Mouse (Mus musculus) heart, adult 9 months (tissue): ENCODE measurements at regions not wholly inside any gene's neighbourhood (a gene's known extent, or its start where the extent isn't known, plus 50 kb on each side); places are given as distances from the start of the nearest gene placed in this dataset.

ENCODE experiments used
- DNase-seq, 2 experiments: peaks; one replicate each; pipeline ENCODE4 v3.0.0; 2022; ENCODE audit warnings: low spot score in 2 of 2

DNA sequence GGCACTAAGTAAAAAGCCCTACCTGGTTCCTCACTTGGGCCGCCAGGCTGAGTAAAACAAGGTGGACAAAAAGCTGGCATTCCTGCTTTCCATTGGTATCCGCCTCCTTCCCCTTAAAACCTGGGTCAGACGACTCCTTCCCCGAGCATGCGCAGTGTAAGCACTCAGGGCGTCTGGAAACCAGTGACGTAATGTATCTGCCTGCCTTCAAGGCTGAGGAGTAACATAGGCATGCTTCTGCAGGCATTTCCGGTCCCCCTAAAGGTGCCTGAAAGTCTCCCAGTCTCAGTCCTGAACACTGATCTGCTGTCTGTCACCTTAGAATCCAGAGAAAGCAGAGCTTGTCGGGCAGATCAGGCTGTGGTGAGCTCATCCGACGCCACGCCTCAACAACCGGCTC lies 140.7 kb downstream of the Cd24a start:
- no peak for DNase-seq

DNA sequence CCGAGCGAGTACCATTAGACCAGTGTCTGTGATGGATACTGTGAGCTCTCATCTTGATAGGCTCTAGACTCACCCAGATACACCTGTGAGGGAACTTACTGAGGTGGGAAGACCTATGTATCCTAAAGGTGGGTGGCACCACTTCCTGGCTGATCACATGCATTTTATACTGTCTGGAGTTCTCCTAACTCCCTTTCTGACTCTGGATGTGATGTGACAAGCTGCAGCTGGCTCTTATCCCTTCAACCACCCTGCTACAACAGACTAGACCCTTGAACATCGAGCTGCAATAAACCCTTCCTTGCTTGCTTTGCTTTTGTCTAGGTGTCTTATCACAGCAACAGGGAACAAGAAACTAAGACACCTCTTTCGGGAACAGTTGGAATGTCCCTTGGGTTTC lies 143.3 kb downstream of the Cd24a start:
- DNase-seq = no peak

DNA sequence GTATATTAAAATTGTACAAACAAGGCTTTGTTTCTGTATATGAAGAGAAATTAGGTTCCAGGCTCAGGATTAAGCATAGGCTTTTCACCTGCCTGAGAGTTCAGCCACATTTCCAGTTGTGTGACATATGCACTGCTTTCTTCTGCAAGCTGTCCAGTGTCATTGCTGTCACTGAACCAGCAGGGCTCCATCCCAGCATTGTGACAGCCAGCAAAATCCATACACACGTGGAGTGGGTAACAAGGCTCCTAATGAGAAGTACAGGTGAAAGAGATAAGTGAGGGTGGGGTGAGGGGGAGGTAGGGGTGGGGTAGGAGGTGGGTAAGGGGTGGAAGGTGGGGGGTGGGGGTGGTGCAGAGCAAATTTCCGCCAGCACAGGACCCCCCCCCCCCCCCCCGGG lies 144.1 kb downstream of the Cd24a start:
- no peak for DNase-seq

DNA sequence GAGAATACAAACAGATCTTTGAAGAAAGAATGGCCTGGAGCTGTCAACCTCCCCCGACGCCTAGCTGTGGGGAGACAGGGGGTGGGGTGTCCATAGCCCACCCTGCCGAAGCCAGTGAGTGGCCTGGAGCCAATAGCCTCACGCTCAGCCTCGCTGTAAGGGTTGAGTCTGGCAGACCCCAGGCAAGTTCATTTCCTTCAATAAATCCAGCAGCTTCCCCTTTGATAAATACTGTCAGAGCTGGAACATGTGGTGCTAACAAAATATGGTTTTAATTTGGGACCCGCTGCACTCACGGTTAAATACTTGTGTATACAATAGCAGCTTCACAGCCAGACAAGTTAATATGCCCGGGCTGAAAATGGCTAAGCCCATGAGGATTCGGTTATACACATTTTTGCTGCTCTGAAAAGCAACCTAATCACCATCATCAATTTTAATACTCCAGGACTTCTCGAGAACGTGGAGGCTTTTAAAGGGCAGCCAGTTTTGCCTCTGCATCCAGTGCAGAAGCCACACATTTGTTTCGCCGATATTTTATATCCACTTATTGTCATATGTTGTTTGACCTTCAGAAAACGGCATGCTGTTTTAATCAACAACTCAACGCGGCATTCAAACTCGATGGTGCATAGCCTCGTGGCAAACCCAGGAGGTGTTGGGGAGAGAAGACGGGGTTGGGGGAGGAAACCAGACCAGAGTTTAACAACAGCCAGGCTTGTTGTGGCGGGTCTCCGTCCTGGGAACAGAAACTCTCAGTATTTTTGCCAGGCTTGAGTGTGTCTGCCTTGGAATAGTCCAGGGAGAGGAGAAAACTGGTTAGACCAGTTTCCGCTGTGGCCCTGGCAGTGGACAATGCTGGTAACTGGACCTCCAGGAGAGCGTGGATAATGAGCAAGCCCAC lies 144.9 kb downstream of the Cd24a start:
- no peak for DNase-seq

DNA sequence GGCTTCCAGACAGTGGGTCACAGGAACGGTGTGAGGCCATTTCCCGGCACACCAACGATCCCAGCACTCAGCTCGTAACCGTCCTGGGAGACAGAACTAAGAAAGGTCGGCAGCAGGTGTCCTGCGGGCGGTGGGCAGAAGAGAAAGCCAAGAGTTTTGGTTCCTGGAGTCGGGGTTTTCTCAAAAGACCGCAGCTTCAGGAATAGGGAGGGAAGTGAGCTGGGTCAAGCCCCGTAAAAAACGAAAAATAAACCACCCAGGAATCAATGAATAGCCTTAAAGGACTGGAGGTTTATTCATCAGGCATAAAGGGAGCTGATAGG lies 145.5 kb downstream of the Cd24a start:
- DNase-seq = no peak

DNA sequence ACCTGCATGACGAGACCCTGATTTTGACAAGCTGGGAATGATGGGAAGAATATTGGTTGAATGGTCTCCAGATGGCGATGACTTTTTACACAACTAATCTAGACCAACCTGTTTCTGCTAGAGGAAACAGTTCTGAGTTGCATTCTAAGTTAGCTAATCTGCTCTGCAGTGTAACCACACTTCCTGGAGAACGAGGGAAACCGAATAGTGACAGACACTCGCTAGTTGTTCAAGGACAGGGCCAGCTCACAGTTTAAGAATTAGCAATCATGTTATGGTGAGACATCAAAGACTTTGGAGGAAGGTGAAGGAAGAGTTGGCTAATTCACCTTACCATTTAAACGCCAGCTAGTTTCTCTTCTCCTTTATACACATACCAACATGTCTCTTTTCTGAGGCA lies 149.7 kb downstream of the Cd24a start:
- DNase-seq = no peak

DNA sequence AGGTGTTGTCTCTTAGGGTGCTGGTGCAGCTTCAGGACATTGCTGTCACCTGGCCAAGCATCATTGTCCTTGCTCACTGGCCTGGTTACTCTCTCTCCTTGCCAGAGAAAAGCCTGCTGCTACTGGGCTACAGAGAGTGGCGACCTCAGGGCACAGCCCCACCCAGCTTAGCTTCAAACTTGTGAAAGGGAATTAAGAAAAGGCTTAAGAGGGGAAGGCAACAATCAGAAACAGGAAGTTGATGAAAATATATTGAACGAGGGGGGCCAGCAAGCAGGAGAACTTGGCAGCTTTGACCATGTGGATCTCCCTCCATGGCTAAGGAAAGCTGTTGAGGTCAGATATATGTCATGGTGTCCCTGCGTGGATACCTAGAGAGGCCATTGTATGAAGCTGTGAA lies 151.1 kb downstream of the Cd24a start:
- no peak for DNase-seq

DNA sequence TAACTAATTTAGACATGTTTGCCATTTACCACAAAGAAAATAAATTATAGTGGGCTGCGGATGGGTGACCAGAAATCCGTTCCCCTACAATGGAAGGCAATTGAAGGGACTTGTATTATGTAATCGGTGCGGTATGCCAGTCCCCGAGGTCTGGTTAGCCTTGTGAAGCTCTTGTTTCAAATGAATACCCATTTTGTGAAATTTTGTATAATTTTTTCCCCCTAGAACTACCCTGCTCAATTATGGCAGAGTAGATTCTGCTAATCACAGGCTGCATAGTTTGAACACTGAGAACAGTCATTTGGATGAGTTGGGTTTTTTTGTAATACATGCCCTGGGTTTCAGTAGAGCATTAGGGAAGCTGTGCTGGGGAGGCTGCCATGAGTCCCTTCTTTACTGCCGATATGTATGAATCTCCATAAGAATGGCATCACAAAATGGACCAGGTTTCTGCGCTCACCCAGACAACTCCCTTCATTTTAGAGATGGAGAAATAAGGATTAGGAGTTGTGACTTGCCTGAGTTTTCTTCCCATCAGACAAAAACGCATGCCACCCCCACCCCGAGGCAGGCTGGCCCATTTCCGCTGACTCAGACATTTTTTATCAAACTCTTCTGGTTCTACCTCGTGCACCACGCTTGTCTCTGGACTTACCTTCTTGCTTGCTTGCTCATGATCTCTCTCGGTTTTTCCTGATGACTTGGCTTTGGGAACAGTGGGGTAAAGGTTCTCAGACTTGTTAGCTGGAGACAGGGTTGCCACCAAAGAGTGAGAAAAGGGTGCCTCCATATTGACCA lies 155.7 kb downstream of the Cd24a start:
- DNase-seq = no peak

DNA sequence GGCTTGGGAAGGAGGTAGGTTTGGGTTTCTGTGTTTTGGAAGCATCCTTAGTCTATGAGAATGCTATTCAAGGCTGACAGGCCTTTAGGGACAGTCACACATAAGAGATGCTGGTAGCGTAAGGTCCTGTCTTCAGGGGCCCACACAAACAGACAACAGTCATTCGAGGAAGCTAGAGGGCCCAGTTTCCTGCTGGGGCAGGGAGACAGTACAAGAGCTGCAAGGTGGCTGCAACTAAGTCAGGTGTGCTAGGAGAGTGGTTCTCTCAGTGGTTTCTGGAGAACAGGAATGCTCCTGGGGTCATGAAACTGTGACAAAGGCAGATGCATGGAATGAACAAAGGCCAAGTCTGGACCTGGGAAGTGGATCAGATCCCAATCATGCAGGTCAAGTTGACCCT lies 161.1 kb downstream of the Cd24a start:
- no peak for DNase-seq

DNA sequence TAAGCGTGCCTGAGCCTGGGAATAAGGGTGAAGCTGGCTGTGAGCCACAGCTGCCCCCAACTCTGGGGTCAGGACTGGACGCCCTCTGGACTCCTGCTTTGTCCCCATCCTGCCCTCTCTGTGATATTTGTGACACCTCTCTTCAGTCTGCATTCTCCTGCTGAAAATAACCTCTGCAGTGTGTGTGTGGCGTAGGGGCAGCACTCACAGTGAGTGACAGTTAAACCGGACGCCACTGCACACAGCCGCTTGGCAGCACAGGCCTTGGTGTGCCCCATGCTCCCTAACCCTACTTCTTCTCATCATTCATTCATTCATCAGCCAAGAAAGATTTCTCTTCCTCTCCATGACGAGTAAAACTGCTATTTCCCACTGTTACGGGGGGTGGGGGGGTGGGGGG lies 161.6 kb downstream of the Cd24a start:
- DNase-seq = no peak

DNA sequence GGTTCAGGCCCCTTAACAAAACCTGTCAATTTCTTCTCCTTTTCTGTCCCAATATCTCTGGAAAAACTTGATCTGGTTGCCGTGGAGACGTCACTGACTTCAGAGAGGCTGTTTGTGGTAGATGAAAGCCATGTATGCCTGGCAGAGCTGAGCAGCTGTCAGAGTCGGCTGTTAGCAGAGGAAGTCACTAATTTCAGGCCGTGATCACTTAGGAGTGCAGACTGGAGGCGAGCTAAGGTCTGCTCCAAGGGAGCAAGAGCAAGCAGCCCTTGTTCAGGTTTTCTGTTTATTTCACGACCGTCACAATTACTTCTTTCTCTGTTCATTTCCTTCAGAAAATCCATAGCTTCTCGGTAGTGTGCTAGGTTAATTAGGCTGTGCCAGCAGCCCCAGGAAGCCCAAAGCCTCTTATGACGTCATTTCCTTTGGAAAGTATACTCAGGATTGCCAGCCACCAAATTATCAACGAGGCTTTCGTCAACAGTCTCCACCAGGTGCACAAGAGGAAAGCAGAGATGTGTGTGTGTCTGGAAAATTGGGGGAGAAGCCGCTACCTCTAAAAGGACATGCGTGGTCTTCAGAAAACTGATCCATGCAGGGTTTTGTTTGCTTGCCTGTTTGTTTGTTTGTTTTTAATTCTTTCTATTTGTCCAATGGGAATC lies 161.2 kb downstream of the Qrsl1 start:
- no peak for DNase-seq

DNA sequence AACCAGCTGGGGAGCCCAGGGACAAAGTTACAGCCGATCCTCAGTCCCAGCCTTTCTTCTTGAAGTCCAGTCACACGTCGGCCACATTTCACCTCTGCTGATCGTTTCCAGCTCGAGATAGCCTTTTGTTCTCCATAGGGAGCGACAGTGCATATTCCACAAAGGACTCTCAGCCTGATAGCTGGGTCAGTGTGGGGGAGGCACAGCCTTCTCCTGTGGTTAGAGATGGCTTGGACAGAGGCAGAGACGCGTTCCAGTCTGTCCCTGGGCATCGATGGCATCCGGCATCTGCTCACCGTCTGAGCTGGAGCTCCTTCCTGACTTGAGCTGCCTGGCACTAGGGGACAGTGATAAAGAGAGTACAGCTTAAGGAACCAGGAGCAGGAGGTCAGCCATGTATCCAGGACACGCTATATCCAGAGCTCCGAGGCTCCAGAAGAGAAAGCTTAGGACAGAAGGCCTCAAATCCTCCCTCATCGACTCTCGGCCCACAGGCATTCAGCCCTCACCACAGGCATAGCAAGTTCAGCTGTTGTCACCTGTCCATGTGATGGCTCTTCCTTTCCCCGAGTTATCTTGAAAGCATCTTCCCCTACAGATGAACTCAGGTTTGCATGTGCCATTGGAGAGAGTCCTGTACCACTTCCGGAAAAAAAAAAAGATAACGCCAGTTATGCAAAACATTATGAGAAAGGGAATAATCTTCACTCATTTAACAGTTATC lies 160.0 kb downstream of the Qrsl1 start:
- no peak for DNase-seq

DNA sequence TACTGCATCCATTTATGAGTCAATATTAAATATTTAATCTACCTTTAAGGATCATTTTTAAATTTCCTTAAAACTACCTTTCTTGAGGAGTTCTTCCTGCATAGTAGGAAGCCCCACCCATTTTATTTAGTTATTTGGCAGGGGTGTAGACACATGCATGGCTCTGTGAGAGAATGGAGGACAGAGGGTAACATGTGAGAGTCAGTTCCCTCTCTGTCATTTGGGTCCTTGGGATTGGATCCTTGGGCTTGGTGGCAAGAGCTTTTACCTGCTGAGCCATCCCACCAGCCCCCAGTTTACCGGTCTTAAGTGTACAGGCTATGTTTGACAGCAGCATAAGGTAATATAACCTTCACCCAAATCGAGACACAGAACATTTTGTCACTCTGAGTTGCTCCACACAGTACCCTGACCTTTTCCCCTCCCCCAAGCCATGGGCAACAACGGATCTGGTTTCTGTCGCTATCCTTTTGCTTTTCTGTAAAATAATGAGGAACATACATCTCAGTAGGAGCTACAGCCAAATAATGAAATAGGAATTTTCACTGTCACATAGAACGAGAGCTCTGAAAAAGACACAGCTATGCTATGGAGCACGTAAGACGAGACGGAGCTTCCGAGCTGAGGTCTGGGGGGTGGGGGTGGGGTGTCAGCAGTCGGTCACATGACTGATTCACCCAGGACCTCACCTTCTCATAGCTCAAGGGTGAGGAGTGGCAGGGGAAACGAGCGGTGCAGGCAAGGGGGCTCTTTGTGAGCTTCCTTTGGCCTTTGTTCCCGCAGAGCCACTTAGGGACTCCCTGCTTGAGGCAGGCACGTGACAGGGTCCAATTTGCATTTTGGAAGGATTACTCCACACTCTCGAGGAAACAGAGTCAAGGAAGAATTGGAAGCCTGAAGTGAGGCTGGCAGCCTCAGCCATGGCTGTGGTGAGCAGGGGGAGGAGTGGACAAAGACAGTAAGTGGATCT lies 159.2 kb downstream of the Qrsl1 start:
- DNase-seq = no peak

DNA sequence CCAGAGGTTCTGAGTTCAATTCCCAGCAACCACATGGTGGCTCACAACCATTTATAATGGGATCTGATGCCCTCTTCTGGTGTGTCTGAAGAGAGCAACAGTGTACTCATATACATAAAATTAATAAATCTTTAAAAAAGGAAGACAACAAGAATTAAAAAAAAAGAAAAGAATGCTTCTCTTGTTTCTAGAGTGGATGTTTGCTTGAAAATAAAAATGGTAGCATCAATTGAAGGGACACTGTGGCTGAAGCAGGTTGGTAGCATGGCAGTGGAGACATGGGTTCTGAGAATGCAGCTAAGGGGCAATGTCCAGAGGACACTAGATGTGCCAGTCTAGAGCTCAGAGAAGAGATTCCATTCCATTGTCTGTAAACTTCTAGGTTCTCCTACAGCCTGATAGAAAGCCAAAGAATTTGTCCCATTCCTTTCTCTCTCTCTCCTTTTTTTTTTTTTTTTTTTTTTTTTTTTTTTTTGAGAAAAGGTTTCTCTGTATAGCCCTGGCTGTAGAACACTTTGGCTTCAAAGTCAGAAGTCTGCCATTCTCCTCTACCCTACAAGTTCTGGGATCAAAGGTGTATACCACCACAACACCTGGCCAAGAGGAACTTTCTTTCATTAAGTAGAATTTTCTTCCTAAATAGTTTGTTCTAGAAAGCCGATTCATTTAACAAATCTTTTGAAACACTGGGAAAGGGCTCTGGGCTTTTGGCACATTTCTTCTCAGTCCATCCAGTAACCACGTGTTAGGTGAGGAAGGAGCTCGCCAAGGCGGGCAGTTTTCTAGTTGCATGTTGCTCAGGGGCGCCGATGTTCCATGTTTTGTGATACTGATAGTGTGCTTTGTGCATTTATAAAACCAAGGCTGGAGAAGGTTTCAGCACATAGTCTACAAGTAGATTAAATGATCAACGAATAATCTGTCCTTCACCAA lies 158.1 kb downstream of the Qrsl1 start:
- no peak for DNase-seq

DNA sequence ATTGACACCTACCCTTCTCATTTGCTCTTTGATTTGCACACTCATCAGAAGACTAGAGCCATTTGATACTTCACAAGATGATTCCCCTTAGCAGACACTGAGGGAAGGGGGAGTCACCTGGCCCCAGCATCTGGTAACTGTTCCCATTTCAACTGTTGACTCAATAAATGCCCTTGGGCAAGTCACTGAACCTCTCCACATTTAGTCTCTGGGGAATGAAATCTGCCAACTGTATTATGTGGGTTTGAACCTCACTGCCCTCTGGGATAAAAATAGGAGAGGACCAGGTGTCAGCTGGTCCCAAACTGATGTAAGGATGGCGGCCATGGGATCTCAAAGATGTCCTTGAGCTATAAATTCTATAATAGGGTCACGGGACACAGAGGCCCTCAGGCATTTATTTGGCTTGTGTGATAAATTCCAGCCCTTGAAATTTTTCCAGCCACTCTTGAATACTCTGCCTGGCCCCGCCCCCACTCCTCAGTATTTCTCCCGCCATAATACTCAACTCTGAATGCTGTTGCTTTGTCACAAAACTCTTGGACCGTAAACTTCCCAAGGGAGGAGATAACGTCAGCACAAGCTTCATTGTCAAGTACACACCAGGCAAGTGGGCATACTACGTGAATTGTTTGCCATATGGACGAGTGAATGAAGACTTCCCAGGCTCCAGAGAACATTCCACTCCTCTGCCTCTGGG lies 155.5 kb downstream of the Qrsl1 start:
- no peak for DNase-seq

DNA sequence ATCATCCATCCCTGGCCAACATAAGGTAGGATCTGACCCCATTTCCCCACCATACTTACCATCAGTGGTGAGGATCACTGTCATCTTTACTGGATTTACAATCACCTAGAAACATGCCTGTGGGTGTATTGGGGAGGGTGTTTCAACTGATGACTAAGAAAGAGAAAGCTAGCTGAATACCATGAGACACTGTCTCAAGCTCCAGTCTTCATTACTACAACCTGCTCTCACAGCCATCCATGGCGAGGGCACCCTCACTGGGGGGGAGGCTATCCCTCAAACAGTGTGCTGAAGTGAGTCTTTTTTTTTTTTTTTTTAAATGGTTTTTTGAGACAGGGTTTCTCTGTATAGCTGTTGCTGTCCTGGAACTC lies 154.9 kb downstream of the Qrsl1 start:
- DNase-seq = no peak

DNA sequence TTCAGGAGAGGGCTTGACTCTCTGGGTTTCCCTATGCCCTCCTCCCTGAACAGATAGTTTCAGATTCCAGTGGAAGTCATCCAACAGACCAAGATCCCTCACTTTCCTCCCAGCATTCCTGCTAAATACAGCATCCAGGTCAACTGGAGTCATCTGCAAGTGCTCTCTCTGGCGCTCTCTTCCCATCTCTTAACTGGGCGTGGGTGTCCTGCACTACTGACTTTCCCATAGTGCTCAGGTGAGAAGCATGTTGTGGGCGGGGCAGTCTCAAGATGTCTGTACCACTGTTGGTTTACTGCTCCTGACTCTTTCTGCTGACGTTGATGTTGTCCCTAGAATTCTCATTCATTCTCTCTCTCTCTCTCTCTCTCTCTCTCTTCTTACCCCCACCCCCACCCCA lies 154.0 kb downstream of the Qrsl1 start:
- no peak for DNase-seq

DNA sequence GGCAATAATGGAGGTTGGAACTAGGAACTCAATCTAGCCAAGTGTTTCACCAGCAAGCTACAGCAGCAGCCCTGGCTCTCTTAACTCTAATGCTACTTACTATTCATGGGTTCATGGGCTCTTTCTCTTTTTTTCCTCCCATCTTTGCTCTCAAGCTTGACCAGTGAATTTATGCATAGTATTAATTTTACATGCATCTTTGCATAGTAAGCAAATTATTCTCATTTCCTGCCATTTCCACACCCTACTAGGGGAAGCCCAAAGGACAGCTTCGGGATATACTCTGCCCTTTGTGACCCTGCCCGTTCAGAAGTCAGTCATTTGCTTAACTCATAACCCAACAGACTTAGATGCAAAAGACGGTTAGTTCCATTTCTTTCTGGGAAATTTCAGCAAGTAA lies 153.2 kb downstream of the Qrsl1 start:
- DNase-seq = no peak

DNA sequence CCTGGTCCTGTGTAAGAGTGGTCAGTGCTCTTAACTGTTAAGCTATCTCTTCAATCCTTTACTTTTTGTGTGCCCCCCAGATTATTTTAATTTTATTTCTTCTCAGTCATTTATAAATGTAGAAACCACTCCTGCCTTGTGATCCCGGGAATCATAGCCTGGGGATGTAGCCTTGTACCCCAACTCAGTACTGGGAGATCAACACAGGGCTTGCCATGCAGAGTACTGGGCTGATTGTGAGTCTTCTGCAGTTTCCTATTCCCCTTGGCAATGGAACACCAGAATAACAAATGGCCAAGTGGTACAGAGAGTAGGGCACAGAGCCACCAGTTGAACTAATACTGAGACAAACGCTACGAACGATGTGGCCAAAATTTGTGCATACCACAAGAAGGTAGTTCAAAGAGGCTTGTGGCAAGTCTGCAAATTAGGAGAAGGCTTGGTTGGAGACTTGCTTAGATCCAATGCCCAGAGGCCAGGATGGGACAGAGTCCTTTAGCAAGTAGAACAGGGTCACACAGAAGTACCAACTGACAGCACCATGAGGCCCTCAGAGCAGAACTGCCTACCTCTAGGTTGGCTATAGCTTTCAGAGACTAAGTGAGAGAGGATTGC lies 151.9 kb downstream of the Qrsl1 start:
- DNase-seq = no peak
